Mouse (Mus musculus) midbrain, embryonic 16.5 days (tissue): ENCODE data around the gene Ppp1r12b. TPM values are rescaled to one million over a fixed set of nuclear protein-coding genes. Genes with fewer than 3 reads are reported as not detected.

Source experiments
- ATAC-seq: fragments of 200-750 bp; cut with Nextera tagmentation; 2 replicates; pipeline ENCODE4 v1.8.0; 2017; ENCODE audit warnings: moderate TSS enrichment
- H3K27ac ChIP-seq: fragments of 300-500 bp; sonication (generic); 2 replicates; pipeline ENCODE4 v1.5.1; 2014; ENCODE audit warnings: mild to moderate bottlenecking, low read length, mixed read lengths
- H3K27me3 ChIP-seq: fragments of 300-500 bp; sonication (generic); 2 replicates; pipeline ENCODE4 v1.6.1; 2014; ENCODE audit warnings: low read depth, low read length, mixed read lengths; ENCODE audit not compliant: control insufficient read depth, insufficient read depth
- H3K36me3 ChIP-seq: fragments of 300-500 bp; sonication (generic); 2 replicates; pipeline ENCODE4 v1.6.1; 2014; ENCODE audit warnings: mild to moderate bottlenecking, low read length, moderate library complexity, mixed read lengths; ENCODE audit not compliant: control insufficient read depth, insufficient read depth
- H3K4me1 ChIP-seq: fragments of 300-500 bp; sonication (generic); 2 replicates; pipeline ENCODE4 v1.6.1; 2014; ENCODE audit warnings: mild to moderate bottlenecking, low read length, mixed read lengths; ENCODE audit not compliant: control insufficient read depth, insufficient read depth
- H3K4me2 ChIP-seq: fragments of 300-500 bp; sonication (generic); 2 replicates; pipeline ENCODE4 v1.6.1; 2014; ENCODE audit warnings: mild to moderate bottlenecking, low read length, mixed read lengths
- H3K4me3 ChIP-seq: fragments of 300-500 bp; sonication (generic); 2 replicates; pipeline ENCODE4 v1.5.1; 2014; ENCODE audit warnings: low read depth, mild to moderate bottlenecking, low read length, moderate library complexity, mixed read lengths
- H3K9ac ChIP-seq: fragments of 300-500 bp; sonication (generic); 2 replicates; pipeline ENCODE4 v1.6.1; 2014; ENCODE audit warnings: low read depth, low read length, mixed read lengths
- H3K9me3 ChIP-seq: fragments of 300-500 bp; sonication (generic); replicated peaks from 2 replicates; pipeline ENCODE4 v1.6.1; 2014; ENCODE audit warnings: mild to moderate bottlenecking, low read length, mixed read lengths; ENCODE audit not compliant: control insufficient read depth, poor library complexity, severe bottlenecking
- WGBS: fragments of 180-500 bp; shearing (Covaris S2); extraction: QIAGEN DNeasy Blood & Tissue Kit; methylation state at CpG from one replicate; pipeline ENCODE4 v1.1.7; 2014; 5-methylcytosine and 5-hydroxymethylcytosine counted together
- polyA plus RNA-seq: library from polyadenylated mRNA; unstranded; fragments of >200 nt; fragmentation: Nextera tagmentation; extraction: Ambion mirVana; gene quantifications from 2 replicates; pipeline ENCODE4 v1.2.1, GENCODE M21; 2015

The Ppp1r12b gene
- polyA plus RNA-seq, 1 experiment from 2014 or later: 13.6 TPM

- Histone ChIP-seq H3K27me3 (no peaks in the 10 kb centered on the region), H3K27ac (no peak overlapping the region), H3K4me2 (no peak overlapping the region), H3K9me3 (no peaks in the 10 kb centered on the region), H3K4me3 (no peak overlapping the region), H3K9ac (no peak overlapping the region), H3K4me1 (no peaks in the 10 kb centered on the region), H3K36me3 (no peaks in the 10 kb centered on the region)
- no peak for ATAC-seq
- WGBS: 83% methylated on average over 4 of the region's 4 CpGs
Measured at GRCm38 (mm10) chr1:134915421-134915820, 40.3 kb downstream of the Ppp1r12b start.

GRCm38 (mm10) chr1:134913535-134913934 lies 42.2 kb downstream of the Ppp1r12b start:
- Histone ChIP-seq H3K4me1 (no peaks in the 10 kb centered on the region), H3K9ac (no peak overlapping the region), H3K4me2 (no peak overlapping the region), H3K4me3 (no peak overlapping the region), H3K9me3 (no peaks in the 10 kb centered on the region), H3K36me3 (no peaks in the 10 kb centered on the region), H3K27me3 (no peaks in the 10 kb centered on the region), H3K27ac (no peak overlapping the region)
- 86% methylated on average over 4 of the region's 4 CpGs for WGBS
- ATAC-seq: no peak

GRCm38 (mm10) chr1:134911892-134912291 lies 43.9 kb downstream of the Ppp1r12b start:
- no peak for ATAC-seq

GRCm38 (mm10) chr1:134910037-134910436 lies 45.7 kb downstream of the Ppp1r12b start:
- ATAC-seq: no peak
- no peaks in the 10 kb centered on the region for H3K9me3 ChIP-seq
- H3K27me3 ChIP-seq: no peaks in the 10 kb centered on the region
- WGBS: 26% methylated on average over 3 of the region's 3 CpGs
- H3K4me3 ChIP-seq: no peak overlapping the region
- no peaks in the 10 kb centered on the region for H3K36me3 ChIP-seq
- no peak overlapping the region for H3K4me2 ChIP-seq
- no peaks in the 10 kb centered on the region for H3K4me1 ChIP-seq
- H3K27ac ChIP-seq: no peak overlapping the region
- H3K9ac ChIP-seq: no peak overlapping the region

More at GRCm38 (mm10) chr1:134911892-134912291, 43.9 kb downstream of the Ppp1r12b start:
- H3K4me2 ChIP-seq: no peak overlapping the region
- 90% methylated on average over 4 of the region's 4 CpGs for WGBS
- no peaks in the 10 kb centered on the region for H3K36me3 ChIP-seq
- H3K27me3 ChIP-seq: no peaks in the 10 kb centered on the region
- H3K9me3 ChIP-seq: no peaks in the 10 kb centered on the region
- no peak overlapping the region for H3K9ac ChIP-seq
- H3K4me1 ChIP-seq: no peaks in the 10 kb centered on the region
- no peak overlapping the region for H3K27ac ChIP-seq
- no peak overlapping the region for H3K4me3 ChIP-seq

- Histone ChIP-seq H3K4me1 (no peaks in the 10 kb centered on the region), H3K27me3 (no peaks in the 10 kb centered on the region), H3K36me3 (no peaks in the 10 kb centered on the region), H3K27ac (no peak overlapping the region), H3K4me3 (no peak overlapping the region), H3K9me3 (no peaks in the 10 kb centered on the region), H3K9ac (no peak overlapping the region), H3K4me2 (no peak overlapping the region)
- ATAC-seq: no peak
- 82% methylated on average over 9 of the region's 9 CpGs for WGBS
Measured at GRCm38 (mm10) chr1:134909442-134909841, 46.3 kb downstream of the Ppp1r12b start.

GRCm38 (mm10) chr1:134902051-134902619 lies 53.6 kb downstream of the Ppp1r12b start:
- H3K9ac ChIP-seq: no peak overlapping the region

GRCm38 (mm10) chr1:134896008-134896407 lies 59.7 kb downstream of the Ppp1r12b start:
- Histone ChIP-seq H3K9ac (no peak overlapping the region), H3K4me2 (no peak overlapping the region), H3K9me3 (no peaks in the 10 kb centered on the region), H3K36me3 (peaks cover 5% of the 10 kb centered on the region; the same call in 1 of the 2 replicates), H3K4me1 (no peaks in the 10 kb centered on the region), H3K27me3 (no peaks in the 10 kb centered on the region), H3K4me3 (no peak overlapping the region), H3K27ac (no peak overlapping the region)
- 97% methylated on average over 6 of the region's 6 CpGs for WGBS
- no peak for ATAC-seq

More at GRCm38 (mm10) chr1:134902051-134902619, 53.6 kb downstream of the Ppp1r12b start:
- no peak overlapping the region for H3K4me2 ChIP-seq
- H3K27ac ChIP-seq: no peak overlapping the region
- H3K4me1 ChIP-seq: no peaks in the 10 kb centered on the region
- H3K27me3 ChIP-seq: no peaks in the 10 kb centered on the region
- H3K4me3 ChIP-seq: no peak overlapping the region
- WGBS: 73% methylated on average over 3 of the region's 3 CpGs
- no peaks in the 10 kb centered on the region for H3K9me3 ChIP-seq
- H3K36me3 ChIP-seq: no peaks in the 10 kb centered on the region
- no peak for ATAC-seq

- Histone ChIP-seq H3K4me2 (no peak overlapping the region), H3K36me3 (peaks cover 5% of the 10 kb centered on the region; the same call in 1 of the 2 replicates), H3K4me3 (no peak overlapping the region), H3K4me1 (no peaks in the 10 kb centered on the region), H3K27me3 (no peaks in the 10 kb centered on the region), H3K9ac (no peak overlapping the region), H3K27ac (no peak overlapping the region), H3K9me3 (no peaks in the 10 kb centered on the region)
- WGBS: 89% methylated on average over 3 of the region's 3 CpGs
- no peak for ATAC-seq
Measured at GRCm38 (mm10) chr1:134894803-134895202, 60.9 kb downstream of the Ppp1r12b start.

- H3K9ac ChIP-seq: no peak overlapping the region
- WGBS: 88% methylated on average over 5 of the region's 5 CpGs
Measured at GRCm38 (mm10) chr1:134891916-134892315, 63.8 kb downstream of the Ppp1r12b start.

More at GRCm38 (mm10) chr1:134891916-134892315, 63.8 kb downstream of the Ppp1r12b start:
- H3K4me3 ChIP-seq: no peak overlapping the region
- no peak overlapping the region for H3K27ac ChIP-seq
- H3K36me3 ChIP-seq: peaks cover 5% of the 10 kb centered on the region; the same call in 1 of the 2 replicates
- no peaks in the 10 kb centered on the region for H3K27me3 ChIP-seq
- ATAC-seq: no peak
- H3K4me1 ChIP-seq: no peaks in the 10 kb centered on the region
- no peaks in the 10 kb centered on the region for H3K9me3 ChIP-seq
- H3K4me2 ChIP-seq: no peak overlapping the region
